Mouse (Mus musculus) layer of hippocampus, postnatal 25 days (tissue): ENCODE measurements around the gene Ptprg. TPM values are rescaled to one million over a fixed set of nuclear protein-coding genes. Genes with fewer than 3 reads are reported as not detected.

Experiments
- DNase-seq, 2 experiments: peaks; one replicate each; pipeline ENCODE4 v3.0.0; 2022; ENCODE audit warnings: mixed read lengths in 2 of 2, low spot score in 1 of 2; ENCODE audit errors: extremely low spot score in 1 of 2
- total RNA-seq, 2 experiments: library from RNA; stranded (reverse); gene quantifications; 2 replicates each; pipeline ENCODE4 v1.2.3; 2021

The Ptprg gene
- total RNA-seq, 2 experiments from 2014 or later = 109 to 133 TPM

DNA sequence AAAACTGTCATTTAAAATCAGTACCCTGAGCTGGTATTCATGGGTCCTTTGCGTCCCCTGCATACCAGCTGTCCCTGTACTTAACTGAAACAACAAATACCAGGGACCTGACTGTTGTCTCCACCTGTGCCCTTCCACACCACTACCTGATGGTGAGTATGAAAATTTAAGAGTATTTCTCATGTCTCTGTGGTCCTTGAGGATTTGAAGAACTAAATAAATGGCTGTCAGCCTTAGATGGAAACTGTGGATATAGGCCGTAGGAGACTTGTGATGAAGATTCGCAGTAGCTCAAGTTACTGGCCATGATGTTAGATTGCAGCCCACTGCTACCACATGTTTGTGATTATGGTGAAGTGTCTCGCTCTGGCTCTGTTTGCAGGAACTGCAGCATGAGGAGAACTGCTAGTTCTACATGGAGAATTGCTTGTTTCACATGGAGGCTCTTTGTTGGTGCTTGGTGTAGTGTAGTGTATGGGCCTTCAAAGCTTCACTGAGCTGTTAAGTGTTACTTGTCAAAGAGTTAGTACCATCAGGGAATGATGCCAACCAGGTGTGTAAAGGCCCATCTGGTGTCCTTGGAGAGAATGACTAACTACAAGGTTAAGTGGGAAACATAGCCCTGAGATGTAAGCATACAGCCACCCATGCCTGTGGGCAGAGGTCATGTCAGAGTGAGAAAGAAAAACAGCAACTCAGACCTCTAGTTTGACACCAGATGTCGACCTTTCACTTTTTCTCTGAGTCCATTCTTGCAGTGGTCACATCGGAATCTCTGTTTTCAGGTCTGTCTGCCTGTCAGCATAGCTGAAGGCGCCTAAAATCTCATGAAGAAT is 518.9 kb downstream of the Ptprg start:
- DNase-seq = no peak

DNA sequence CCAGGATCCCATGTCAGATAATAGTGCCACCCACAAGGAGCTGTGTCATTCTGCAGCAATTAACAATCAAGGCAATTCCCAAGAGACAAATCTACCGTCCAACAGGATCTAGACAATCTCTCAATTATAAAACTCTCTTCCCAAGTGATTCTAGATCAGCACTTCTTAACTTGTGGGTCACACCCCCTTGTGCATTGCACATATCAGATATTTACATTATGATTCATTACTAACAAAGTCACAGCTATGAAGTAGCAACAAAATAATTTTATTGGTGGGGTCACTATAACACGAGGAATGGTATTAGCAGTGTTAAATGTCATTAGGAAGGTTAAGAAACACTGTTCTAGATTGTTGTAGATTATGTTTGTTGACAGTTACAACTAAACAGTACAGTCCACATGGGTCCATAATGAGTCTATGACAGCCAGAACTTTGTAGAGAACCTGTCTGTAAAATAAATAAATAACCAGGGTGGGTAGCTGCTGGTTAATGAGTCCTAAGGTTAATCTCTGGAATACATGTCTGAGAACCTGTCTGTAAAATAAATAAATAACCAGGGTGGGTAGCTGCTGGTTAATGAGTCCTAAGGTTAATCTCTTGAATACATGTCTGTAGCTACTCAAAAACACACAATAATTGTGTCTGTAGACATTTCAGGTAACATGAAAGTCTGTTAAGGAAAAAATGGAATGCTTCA is 520.2 kb downstream of the Ptprg start:
- DNase-seq = no peak

DNA sequence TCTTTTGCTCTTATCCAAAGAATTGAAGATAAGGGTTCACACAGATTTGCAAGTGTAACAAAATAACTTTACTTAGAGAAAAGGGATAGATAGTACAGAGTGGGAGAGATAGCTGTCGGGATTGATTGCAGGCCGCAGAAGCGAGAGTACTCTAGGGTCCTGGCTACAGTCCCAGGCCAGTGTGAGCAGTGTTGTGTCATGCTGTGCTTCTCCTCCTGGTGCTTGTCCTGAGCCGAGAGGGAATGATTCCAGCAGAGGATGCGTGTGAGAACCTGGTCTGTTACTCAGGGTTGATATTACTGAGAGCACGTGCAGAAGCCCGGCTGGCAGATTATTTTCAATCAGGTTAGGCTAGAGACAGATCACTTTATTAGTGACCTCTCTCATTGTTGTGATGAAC is 523.9 kb downstream of the Ptprg start:
- DNase-seq = no peak

DNA sequence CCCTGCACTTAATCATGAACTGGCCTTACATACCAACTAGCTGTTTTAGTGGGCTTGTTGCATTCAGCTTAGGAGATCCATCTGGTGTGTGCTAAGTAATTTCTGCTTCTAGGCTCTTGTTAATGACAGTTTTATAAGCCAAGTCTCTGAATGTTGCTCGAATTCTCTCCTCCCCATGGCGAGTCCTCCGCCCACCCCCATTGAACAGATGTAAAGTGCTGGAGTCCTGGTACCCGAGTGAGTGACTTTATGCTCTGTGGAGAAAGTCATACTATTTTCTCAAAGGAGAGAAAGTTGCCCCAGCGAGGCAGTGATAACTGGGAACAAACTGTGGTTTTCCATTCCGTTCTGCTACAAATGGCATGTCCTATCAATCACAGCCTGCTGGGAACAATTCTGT is 525.9 kb downstream of the Ptprg start:
- no peak for DNase-seq

DNA sequence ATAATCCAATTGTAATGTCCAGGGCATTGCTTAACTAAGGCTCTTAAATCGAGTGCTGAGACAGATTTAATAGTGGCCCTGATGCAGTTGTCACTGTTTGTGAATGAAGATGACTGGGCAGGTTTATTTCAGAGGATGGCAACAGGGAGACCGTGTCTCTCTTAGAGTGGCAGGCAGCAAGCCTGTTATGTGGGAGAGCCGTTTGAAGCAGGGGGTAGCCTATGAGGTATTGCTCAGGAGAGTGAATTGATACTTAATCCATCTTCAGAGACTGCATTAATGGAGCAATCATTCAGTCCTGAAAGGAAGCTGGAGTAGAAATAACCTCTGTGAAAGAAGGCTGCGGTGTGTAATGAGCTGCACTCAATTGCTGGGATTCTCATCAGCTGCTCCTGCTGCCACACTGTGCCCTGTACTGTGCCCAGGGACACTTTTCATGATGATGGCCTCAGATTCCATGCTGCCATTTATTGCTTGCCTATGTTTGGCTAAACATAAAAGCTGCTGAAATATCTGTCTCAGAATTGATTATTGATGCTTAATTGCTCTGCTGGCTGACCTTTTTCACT is 526.6 kb downstream of the Ptprg start:
- no peak for DNase-seq

DNA sequence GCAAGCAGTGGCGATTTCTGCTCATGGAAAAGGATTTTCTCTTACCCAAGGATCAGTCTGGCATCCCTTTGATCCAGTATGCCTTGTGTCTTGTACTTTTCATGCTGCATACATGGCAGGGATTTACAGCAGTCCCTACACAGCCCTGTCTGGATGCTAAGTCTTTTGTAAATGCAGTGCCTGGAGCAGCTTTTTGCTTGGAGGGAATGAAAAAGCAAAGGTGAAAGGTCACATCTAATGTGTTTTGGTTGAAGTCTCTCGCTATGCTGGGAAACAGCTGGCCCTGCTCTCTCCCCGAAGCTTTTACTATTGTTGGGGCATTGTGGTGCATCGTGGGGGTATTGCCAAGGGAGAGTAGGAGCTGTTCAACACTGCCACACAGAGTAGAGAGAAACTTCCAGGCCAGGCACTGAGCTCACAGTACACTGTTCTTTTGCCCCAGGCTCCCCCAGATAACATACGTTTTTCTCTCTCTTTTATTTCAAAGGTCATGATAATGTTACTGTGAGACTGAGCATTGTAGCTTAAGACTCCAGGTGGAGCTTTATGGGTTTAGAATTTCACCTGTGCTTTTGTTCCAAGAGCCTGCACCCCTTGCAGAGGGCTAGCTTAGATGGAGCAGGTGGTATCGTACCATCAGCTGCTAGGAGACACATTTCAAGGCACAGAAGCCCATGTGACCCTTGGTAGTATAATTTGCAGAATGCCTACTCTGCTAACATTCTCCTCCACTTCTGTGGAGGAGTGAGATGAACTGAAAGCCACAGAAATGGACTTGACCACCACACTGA is 529.0 kb downstream of the Ptprg start:
- DNase-seq = no peak

DNA sequence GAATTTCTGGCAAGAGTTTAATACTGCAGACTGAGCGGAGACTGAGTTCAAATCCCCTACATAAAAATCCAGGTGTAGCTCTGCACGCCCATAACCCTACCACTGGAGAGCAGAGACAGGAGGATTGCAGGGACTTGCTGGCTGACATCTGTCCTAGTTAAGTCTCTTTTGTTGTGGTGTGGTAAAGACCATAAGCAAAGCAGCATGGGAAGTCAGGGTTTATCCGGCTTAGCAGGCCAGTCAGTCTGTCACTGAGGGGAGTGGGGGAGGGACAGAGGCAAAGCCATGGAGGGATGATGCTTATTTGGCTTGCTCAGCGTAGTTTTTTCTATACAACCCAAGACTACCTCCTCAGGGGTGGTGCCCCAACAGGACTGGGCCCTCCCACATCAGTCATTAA is 530.7 kb downstream of the Ptprg start:
- no peak for DNase-seq

DNA sequence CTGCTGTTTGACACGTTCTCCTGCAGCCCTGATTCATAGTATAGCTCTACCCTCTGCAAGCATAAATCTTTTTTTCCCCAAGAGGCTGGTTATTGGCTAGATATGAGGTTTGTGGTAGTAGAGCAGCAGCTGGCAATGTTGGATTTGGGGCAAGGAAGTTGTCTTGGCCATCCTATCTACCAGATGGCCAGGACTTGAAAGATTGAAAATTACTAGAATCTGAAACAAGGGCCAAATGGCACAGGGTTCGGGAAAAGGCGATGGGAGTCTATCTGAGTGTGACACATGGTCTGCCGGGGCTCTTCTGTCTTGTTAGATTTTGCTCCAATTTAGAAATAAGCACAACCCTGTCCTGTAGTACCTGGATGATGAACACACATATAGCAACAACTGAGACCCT is 531.7 kb downstream of the Ptprg start:
- DNase-seq = no peak

DNA sequence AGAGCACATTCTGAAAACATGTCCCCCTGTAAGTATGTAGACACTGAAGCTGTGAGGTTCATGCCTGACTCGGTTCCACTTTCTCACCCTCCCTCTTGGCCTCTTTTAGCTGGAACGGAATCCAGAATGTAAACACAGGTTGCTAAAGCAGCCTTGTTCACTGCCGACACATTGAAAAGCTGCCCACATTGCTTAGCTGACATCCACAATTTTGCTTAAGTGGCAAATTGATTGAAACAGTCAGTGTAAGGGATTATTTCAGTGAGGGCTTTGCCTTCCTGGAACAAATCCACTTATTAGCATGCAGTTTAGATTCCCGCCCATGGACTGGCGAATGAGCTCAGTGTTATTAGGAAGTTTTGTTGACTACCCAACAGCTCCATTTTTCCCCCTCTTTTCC is 532.8 kb downstream of the Ptprg start:
- no peak for DNase-seq

DNA sequence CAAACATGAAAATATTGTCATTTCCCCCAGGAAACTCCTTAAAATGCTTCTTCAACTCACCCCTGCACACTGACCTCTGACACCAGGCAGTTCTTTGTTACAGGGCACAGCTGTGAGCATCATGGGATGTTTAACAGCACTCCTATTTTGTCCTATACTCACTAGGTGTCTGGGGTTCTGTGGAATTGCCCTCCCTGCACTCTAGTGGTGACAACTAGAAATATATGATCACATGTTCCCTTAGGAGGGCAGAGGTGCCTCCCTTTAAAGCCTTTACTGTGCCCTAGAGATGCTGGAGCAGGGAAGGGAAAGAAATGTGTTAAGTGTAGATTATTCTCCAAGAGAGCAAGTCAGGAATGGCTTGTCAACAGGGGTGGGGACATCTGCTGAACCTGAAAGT is 536.6 kb downstream of the Ptprg start:
- no peak for DNase-seq

DNA sequence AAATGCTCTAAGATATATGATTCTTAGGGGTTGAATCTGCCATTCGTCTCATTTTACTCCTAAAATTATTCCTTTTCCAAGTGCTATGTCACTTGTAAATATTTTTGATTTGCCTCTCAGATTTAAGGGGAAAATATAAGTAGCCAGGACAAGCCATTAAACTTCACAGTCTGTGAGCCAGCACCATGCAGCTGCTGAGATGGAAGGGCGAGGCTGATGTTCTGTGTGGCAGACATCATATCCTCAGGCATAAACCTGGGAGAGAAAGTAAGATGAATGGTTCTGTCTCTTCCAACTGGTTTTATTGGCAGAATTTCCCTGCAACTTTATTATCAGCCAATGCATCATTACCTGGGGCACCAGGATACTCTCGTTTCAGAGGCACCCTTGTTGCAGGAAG is 538.4 kb downstream of the Ptprg start:
- no peak for DNase-seq

DNA sequence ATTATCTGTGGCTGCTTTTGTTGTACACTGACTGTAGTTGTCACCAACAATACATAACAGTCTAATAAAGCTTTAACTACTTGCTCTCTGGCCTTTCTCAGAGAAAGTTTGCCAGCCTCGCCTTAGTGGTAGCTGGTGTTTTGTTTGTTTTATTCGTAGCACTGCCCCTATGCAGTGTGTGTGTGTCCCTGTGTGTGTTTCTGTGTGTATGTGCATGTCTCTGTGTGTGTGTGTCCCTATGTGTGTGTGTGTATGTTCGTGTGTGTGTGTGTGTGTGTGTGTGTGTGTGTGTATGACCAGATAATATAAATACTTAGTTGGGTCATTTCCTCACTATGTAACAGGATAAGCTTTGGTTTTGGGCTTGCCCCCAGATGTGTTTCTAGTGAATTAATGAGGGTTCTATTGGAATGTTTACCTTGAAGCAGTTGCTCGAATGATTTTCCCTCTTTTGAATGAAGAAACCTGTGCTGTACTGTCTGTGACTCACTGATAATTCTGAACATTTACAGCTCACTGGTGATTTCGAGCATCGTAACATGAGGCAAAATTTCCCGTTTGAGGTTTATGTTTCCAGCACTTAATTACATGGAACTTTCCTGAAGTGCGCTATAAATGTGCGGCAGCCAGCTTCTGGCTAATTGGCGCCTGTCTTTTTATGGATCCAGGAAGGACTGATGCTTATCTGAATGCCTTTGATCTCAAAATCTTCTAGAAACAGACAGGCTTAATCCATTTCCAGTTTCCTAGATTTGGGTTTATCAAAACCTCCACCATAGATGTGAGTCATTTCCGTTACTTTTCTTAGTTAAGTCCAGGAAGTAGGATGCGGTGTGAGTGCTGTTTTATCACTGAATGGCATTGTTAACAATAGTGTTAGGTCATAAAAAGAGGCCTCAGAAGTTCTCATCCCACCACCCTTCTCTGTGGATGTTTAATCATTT is 546.3 kb downstream of the Ptprg start:
- DNase-seq = no peak

DNA sequence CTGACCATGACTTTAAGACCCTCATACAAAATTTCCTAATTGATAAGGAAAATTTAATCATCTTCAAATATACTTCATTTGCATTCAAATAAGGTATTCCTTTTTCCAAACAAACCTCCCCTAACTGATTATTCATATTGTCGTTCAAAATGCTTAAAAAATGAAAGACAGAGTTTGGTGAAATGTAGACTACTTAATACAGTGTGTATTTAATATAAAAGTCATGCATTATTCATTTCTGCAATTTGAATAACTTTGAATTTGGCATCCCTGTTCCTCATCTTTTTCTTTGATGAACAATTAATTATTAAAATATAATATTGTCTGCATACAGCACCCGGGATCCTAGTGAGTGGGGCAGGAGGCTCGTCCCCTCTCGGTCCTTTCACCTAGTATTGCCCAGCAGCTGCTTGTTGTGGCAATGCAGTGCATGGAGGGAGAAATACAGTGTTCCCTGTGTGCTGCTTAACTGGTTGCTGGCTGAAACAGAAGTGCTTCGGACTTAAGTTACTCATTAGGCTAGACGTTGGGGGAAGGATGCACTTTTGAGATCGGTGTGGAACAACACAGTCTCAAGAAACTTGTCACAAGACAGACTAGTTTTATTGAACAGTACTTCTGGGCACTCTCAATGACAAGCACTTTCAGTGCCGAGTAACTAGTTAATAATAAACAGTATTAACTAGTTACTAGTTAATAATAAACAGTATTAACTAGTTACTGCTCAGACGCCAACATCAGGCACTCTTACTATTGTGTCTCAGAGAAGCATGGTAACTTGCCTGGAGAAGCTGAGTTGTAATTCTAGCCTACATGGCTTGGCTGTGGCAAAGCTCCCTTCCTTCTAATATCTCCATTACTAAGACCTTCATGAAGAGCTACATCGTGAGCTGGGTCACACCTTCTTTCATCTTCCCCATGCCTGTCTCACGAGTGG is 549.3 kb downstream of the Ptprg start:
- DNase-seq = no peak

DNA sequence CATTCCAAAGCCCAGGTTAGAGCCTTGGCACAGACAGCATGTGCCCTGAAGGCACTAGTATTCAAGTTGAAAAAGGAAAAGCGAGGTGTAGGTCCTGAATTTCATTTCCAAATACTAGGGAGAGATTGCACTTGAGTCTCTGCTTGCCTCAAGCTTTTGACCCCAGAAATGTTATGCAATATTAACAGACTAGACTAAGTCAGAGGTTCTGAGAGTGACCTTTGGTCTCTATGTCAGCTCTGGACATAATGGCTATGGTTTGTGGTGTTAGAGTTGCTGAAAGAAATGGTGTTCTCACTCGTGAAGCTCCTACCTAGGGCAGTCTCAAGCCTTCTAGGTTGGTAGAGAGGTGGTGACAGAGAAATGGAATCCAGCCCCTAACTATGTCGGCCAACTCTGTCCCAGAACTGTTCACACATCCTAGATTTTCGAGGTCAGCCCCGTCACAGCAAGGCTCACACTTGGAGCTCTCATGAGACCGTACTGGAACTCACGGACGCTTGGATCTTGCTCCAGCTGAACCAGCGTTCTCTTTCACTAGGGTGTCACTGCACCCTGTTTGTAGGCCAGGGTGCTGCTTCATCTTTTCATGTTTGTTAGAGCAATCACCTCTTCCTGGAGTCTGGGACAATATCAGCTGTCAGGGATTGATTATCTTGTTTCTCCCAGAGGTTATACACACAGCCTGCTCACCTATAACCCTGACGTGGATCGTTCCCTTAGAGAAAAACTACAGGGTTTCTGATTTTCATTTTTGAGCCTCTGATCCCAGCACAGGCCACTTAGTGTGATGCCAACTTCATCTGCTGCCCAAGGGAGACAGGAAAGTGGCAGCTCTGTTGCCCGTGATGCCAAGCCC is 551.2 kb downstream of the Ptprg start:
- DNase-seq = no peak

DNA sequence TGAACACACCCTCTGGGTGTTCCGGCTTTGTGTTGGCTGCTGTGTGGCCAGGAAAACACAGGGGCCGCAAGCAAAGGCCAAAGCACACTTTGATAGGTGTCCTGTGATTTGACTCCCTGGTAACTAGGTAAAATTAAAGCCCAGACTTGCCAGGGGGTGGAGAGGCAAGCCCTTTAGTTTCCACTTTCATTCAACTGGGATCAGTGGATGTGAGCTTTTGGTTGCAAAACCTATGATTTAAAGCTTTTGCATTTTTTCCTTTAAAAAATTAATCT is 551.8 kb downstream of the Ptprg start:
- DNase-seq = no peak

DNA sequence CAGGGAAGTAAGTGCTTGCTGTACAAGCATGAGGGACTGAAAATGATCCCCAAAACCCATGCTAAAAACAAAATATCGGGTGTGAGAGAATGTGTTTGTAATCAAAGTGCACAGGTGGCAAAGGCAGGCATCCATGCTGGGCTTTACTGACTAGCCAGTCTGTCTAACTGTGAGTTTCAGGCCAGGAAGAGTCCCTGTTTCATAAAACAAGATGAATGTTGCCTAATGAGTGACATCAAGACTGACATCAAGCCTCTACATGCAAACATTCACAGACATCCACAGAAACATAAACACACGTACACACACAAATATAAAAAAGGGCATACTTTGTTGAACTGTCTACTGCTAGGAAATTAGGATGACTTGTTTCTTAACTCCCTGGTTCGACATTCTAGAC is 552.3 kb downstream of the Ptprg start:
- no peak for DNase-seq

DNA sequence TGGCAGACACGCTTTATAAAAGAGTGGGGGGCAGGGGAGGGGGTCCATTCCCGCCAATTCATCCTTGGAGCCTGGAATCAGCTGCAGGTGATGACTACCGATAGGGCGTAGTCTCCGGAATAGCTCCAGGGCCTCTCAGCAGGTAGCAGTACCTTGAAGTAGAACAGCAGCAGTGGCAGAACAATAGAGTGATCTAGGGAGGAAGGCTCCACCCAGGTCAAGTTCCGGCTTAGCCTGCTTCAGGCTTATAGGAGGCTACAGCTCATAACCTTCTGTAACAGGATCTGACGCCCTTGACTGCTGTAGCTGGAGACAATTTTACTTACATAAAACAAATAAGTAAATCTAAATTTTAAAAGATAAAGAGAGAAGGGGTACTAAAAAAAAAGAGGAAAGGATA is 554.1 kb downstream of the Ptprg start:
- no peak for DNase-seq

DNA sequence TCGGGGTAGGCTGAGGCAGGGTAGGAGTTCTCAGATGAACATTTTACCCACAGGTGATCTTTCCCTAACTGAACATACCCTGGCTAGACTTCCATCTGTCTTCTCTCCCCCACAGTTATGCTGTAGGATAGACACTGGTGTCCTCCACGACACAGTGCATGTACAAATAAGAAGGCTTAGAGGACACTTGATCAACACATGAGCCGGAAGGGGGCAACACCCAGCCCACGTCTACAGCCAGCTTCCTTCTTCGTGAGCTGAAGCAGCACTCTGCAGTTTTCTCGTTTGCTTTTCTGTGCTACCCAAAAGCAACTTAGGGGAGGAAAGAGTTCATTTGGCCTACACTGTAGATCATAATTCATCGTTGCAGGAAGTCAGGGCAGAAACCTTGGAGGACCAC is 554.7 kb downstream of the Ptprg start:
- no peak for DNase-seq
